23 mouse cellular contexts compared by ENCODE assay signal in the genomic region with DNA sequence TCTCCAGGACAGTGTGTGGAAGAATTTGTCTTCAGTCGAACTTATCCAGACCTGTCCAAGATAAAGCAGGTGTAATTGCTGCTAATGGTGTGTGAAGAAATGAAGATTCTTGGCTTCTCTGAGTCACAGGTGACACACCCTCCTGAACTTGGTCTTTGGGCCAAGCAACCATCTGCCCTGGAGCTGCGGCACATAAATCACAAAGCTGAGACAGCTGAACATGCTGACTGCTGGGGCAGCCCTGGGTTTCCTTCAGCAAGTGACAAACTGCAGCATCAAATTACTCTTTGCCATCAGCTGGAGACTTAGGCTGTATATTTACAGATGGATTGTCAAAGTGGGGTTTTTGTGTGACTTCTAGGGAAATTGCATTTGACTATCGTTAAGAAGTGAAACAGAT.
DNase-seq lines count a peak whose midpoint lies in the region; ATAC-seq and TF ChIP-seq lines count a peak whose summit lies in the region.
"Had no signal": no experiment of that assay in that cellular context is flagged by ENCODE, and none has a peak within 500 bp of the region (broad histone marks: within the 10 kb centered on the region; RNA-seq: fewer than 3 reads in every experiment).

No protein-coding gene starts in this region.

- no peaks in the 10 kb centered on the region for H3K27me3 ChIP-seq in embryonic facial prominence, embryonic 14.5 days (replicated peaks; ENCODE audit: control insufficient read depth, insufficient read depth, low read length)
- no peaks in the 10 kb centered on the region for H3K27me3 ChIP-seq in embryonic facial prominence, embryonic 10.5 days (replicated peaks; ENCODE audit: low read depth, poor library complexity, severe bottlenecking)
- H3K27me3 ChIP-seq in embryonic facial prominence, embryonic 15.5 days: no peaks in the 10 kb centered on the region
- no peaks in the 10 kb centered on the region for H3K27me3 ChIP-seq in myocyte (ENCODE audit: control insufficient read depth, insufficient read depth, insufficient read length)
- no peaks in the 10 kb centered on the region for H3K27me3 ChIP-seq in heart, embryonic 10.5 days (ENCODE audit: insufficient read depth, poor library complexity, severe bottlenecking)
- H3K27me3 ChIP-seq: hindbrain, embryonic 15.5 days; midbrain, embryonic 13.5 days; neural tube, embryonic 13.5 days had no signal

- no peak overlapping the region for H3K4me3 ChIP-seq in embryonic facial prominence, embryonic 14.5 days (ENCODE audit: low read depth, low read length)
- no peak overlapping the region for H3K4me3 ChIP-seq in embryonic facial prominence, embryonic 10.5 days
- no peak overlapping the region for H3K4me3 ChIP-seq in embryonic facial prominence, embryonic 15.5 days (replicated peaks)
- no peak overlapping the region for H3K4me3 ChIP-seq in myocyte
- no peak overlapping the region for H3K4me3 ChIP-seq in heart, embryonic 10.5 days
- H3K4me3 ChIP-seq: forebrain, embryonic 10.5 days; hindbrain, embryonic 15.5 days; midbrain, embryonic 13.5 days; neural tube, embryonic 13.5 days had no signal

- H3K36me3 ChIP-seq in embryonic facial prominence, embryonic 14.5 days (ENCODE audit: control insufficient read depth, insufficient read depth, low read length): no peaks in the 10 kb centered on the region
- H3K36me3 ChIP-seq in embryonic facial prominence, embryonic 10.5 days (replicated peaks): no peaks in the 10 kb centered on the region
- H3K36me3 ChIP-seq in embryonic facial prominence, embryonic 15.5 days: no peaks in the 10 kb centered on the region
- no peaks in the 10 kb centered on the region for H3K36me3 ChIP-seq in myocyte (ENCODE audit: control insufficient read depth, insufficient read depth)
- H3K36me3 ChIP-seq in heart, embryonic 10.5 days: no peaks in the 10 kb centered on the region
- H3K36me3 ChIP-seq: forebrain, embryonic 10.5 days; hindbrain, embryonic 15.5 days; midbrain, embryonic 13.5 days; neural tube, embryonic 13.5 days had no signal

- H3K27ac ChIP-seq in embryonic facial prominence, embryonic 14.5 days (replicated peaks; ENCODE audit: low read depth, low read length): no peak overlapping the region
- no peak overlapping the region for H3K27ac ChIP-seq in embryonic facial prominence, embryonic 10.5 days (replicated peaks)
- H3K27ac ChIP-seq in embryonic facial prominence, embryonic 15.5 days (replicated peaks): no peak overlapping the region
- H3K27ac ChIP-seq in heart, embryonic 10.5 days: no peak overlapping the region
- H3K27ac ChIP-seq: forebrain, embryonic 10.5 days; hindbrain, embryonic 15.5 days; midbrain, embryonic 13.5 days; neural tube, embryonic 13.5 days had no signal

- no peaks in the 10 kb centered on the region for H3K79me2 ChIP-seq in myocyte (ENCODE audit: control insufficient read depth, insufficient read depth)

- peak; percentile 63 for DNase-seq in embryonic facial prominence, embryonic 14.5 days (ENCODE audit: low spot score)
- DNase-seq in embryonic facial prominence, embryonic 10.5 days (ENCODE audit: low spot score): no peak
- DNase-seq in 3T3-L1 (ENCODE audit: low read depth, low spot score): peak; percentile 24
- DNase-seq in heart, embryonic 10.5 days (ENCODE audit: low spot score): no peak
- no peak for DNase-seq in cerebellum, adult 8-10 months
- DNase-seq: adrenal gland, postnatal 25 days; cerebellum, adult 9-11 months; kidney, adult 2 months; kidney, postnatal 10 days; liver, postnatal 0 days; lung, postnatal 10 days; right cerebral cortex, adult 18-20 months; right cerebral cortex, postnatal 4 days; thymus, adult 18-20 months; thymus, postnatal 36 days had no signal

- peaks cover 3% of the 10 kb centered on the region for H3K4me1 ChIP-seq in embryonic facial prominence, embryonic 14.5 days (ENCODE audit: control insufficient read depth, insufficient read depth, low read length)
- H3K4me1 ChIP-seq in embryonic facial prominence, embryonic 10.5 days: peaks cover 19% of the 10 kb centered on the region
- H3K4me1 ChIP-seq in embryonic facial prominence, embryonic 15.5 days: peaks cover 3% of the 10 kb centered on the region; the same call in 1 of the 2 replicates
- H3K4me1 ChIP-seq in heart, embryonic 10.5 days: no peaks in the 10 kb centered on the region
- H3K4me1 ChIP-seq: forebrain, embryonic 10.5 days; hindbrain, embryonic 15.5 days; midbrain, embryonic 13.5 days; neural tube, embryonic 13.5 days had no signal

- H3ac ChIP-seq in myocyte (ENCODE audit: control insufficient read depth, insufficient read length): no peak overlapping the region

- 47% methylated on average over 3 of the region's 3 CpGs for WGBS in embryonic facial prominence, embryonic 14.5 days
- 69% methylated on average over 3 of the region's 3 CpGs for WGBS in embryonic facial prominence, embryonic 10.5 days
- WGBS in embryonic facial prominence, embryonic 15.5 days: 47% methylated on average over 3 of the region's 3 CpGs
- WGBS in heart, embryonic 10.5 days: 66% methylated on average over 3 of the region's 3 CpGs

- TF ChIP-seq POLR2A in myocyte (IDR thresholded peaks at IDR 0.05; ENCODE audit: insufficient read length, low read depth): no peak

- peak; percentile 55; the same call in 1 of the 2 replicates for ATAC-seq in embryonic facial prominence, embryonic 14.5 days (ENCODE audit: low read depth)
- ATAC-seq in embryonic facial prominence, embryonic 15.5 days (ENCODE audit: insufficient number of reproducible peaks, low FRiP score, low TSS enrichment, low read depth): peak; percentile 47; the same call in 1 of the 2 replicates
- ATAC-seq: forebrain, embryonic 16.5 days; liver, postnatal 0 days; midbrain, embryonic 13.5 days had no signal

- H3K9me3 ChIP-seq in embryonic facial prominence, embryonic 14.5 days (ENCODE audit: control insufficient read depth, low read length): no peaks in the 10 kb centered on the region
- H3K9me3 ChIP-seq in embryonic facial prominence, embryonic 10.5 days: no peaks in the 10 kb centered on the region
- H3K9me3 ChIP-seq in embryonic facial prominence, embryonic 15.5 days (replicated peaks): no peaks in the 10 kb centered on the region
- H3K9me3 ChIP-seq in heart, embryonic 10.5 days: no peaks in the 10 kb centered on the region
- H3K9me3 ChIP-seq: forebrain, embryonic 10.5 days; hindbrain, embryonic 15.5 days; midbrain, embryonic 13.5 days; neural tube, embryonic 13.5 days had no signal

- no peak overlapping the region for H3K9ac ChIP-seq in embryonic facial prominence, embryonic 14.5 days (ENCODE audit: low read depth, low read length)
- H3K9ac ChIP-seq in embryonic facial prominence, embryonic 15.5 days: no peak overlapping the region
- H3K9ac ChIP-seq: hindbrain, embryonic 15.5 days; liver, postnatal 0 days; midbrain, embryonic 13.5 days; neural tube, embryonic 13.5 days had no signal

- no peak overlapping the region for H3K4me2 ChIP-seq in embryonic facial prominence, embryonic 14.5 days (ENCODE audit: low read depth, low read length)
- no peak overlapping the region for H3K4me2 ChIP-seq in embryonic facial prominence, embryonic 15.5 days (replicated peaks)
- no peak overlapping the region for H3K4me2 ChIP-seq in myocyte (ENCODE audit: low read depth)
- H3K4me2 ChIP-seq: hindbrain, embryonic 15.5 days; liver, embryonic 11.5 days; midbrain, embryonic 13.5 days; neural tube, embryonic 13.5 days had no signal

TF ChIP-seq in myocyte, 11 proteins besides CTCF, POLR2A, EP300 and RAD21:
- TF ChIP-seq E2F4 (IDR thresholded peaks at IDR 0.05; ENCODE audit: insufficient read depth) (no peak), POLR2AphosphoS2 (IDR thresholded peaks at IDR 0.05; ENCODE audit: insufficient read length, low read depth) (no peak), TCF12 (IDR thresholded peaks at IDR 0.05; ENCODE audit: insufficient read depth, poor library complexity, severe bottlenecking) (peak; percentile 77), USF1 (IDR thresholded peaks at IDR 0.05; ENCODE audit: low read depth) (no peak), TCF3 (IDR thresholded peaks at IDR 0.05; ENCODE audit: insufficient read length, low read depth) (peak; percentile 69), MYOD1 (IDR thresholded peaks at IDR 0.05; ENCODE audit: control insufficient read depth in 1 of 3, insufficient read length in 2 of 3, low read depth in 2 of 3) (peak; percentile 74 to 96 (median 92)), MYOG (IDR thresholded peaks at IDR 0.05; ENCODE audit: control insufficient read depth in 1 of 3, insufficient read depth in 1 of 3, insufficient read length in 2 of 3, low read depth in 2 of 3) (peak; percentile 35 to 92 (median 47)), SRF (IDR thresholded peaks at IDR 0.05; ENCODE audit: control insufficient read depth, insufficient read length, low read depth) (peak; percentile 35)

Comparison
In these comparisons a context has a peak if more than half of its experiments do, and no peak if none do; other contexts are left out.
1. DNase-seq: peak in embryonic facial prominence, embryonic 14.5 days (single experiment) and 3T3-L1 (single experiment); none in embryonic facial prominence, embryonic 10.5 days (single experiment), heart, embryonic 10.5 days (single experiment) and cerebellum, adult 8-10 months (single experiment).